Mouse (Mus musculus) granulocyte monocyte progenitor cell, adult 5-6 weeks (primary cell): ENCODE measurements around the gene 4930522L14Rik. TPM values are rescaled to one million over a fixed set of nuclear protein-coding genes. Genes with fewer than 3 reads are reported as not detected.
"Not testable (repeated sequence)": the region's sequence is repeated elsewhere in the genome, so short reads cannot be mapped to it uniquely, and the experiment has no call there.

ENCODE experiments used
- ATAC-seq: replicated peaks from 2 replicates; pipeline ENCODE4 v1.8.0; 2016; ENCODE audit warnings: mild to moderate bottlenecking, moderate TSS enrichment, inconsistent platforms; ENCODE audit not compliant: poor library complexity, severe bottlenecking
- total RNA-seq, 2 experiments: library from RNA; stranded (forward) in 1 of 2; stranded (reverse) in 1 of 2; fragments of 200-712, 200-1000 nt in 1 of 2; fragments of >200 nt in 1 of 2; fragmentation: Nextera tagmentation in 1 of 2; gene quantifications; 2 replicates each; pipeline ENCODE4 v1.2.3; 2014 to 2017

4930522L14Rik gene
- total RNA-seq (2014; fragmentation: Nextera tagmentation) (2.1 and 22.0 TPM in 2 replicates), total RNA-seq (2017) (16.8 and 22.8 TPM in 2 replicates)

DNA sequence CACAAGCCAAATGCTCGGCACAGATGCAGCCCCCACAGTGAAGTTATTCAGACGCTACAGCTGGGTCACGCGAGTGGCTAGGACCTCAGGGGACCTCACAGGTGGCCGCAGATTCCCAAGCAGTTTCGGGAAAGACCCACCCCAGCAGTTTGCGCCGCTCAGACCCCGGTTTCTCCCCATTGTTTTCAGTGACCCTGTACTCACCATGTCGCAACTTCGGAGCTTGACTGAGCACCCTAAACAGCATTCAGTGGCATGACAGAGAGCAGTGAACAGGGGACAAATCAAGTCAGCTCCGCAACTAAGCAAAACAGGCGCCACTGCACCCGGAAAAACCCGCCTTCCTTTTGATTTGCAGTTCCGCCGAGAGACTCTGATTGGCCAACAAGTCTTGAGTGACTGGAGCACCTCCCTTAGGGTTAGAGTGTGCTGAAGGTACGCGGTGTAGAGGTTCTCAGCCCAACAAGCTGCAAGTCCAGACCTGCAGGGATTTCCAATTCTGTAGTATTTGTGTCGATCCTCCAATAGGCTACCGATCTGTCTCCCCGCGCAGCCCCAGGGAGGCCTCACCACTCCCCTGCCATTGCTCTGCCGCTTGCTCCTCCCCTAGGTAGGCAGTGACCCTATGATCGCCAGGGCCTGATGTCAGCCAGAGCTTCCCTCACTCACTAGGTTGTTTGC lies at the start of gene 4930522L14Rik:
4930522L14Rik (minus strand) TSS at position 496 of the 681 bp plus-strand sequence.
- peak; percentile 97 for ATAC-seq

DNA sequence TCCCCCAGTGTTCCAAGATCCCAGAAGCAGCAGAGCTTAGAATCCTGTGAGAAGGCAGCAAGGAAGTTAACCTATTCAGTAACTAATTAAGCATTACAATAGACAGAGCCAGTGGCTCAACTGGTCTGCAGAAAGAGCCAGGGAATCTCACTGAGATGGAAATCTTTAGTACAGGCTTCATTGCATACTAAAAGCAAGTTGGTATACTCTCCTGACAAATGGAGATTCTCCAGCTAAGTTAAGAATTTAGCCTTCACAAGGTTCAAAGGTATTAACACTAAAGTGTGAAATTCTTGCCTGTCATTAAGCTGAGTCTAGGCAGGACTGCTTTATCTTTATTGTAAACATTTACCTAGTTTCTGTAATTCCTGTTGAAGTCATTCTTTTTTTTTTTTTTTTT lies 49.8 kb upstream of the 4930522L14Rik start:
- ATAC-seq, result not testable (repeated sequence)

DNA sequence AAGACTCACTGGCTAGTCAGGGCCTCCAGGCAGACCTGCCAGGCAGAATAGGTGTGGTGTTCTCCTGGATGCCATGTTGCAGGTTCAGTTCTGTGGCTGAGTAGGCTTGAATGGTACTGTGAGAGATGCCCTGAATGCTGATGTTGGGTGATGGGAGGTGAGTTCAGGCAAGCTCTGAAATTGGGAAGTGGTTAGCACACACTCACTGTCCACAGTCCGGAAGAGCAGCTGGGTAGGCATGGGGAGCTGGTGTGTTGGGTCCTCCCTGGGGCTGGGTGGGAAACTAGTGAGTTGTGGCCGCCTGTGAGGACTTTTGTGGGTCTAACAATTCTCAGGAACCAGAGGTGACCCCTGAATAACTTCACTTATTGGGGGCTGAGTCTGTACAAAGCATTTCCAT lies 48.3 kb upstream of the 4930522L14Rik start:
- peak; percentile 60 for ATAC-seq

DNA sequence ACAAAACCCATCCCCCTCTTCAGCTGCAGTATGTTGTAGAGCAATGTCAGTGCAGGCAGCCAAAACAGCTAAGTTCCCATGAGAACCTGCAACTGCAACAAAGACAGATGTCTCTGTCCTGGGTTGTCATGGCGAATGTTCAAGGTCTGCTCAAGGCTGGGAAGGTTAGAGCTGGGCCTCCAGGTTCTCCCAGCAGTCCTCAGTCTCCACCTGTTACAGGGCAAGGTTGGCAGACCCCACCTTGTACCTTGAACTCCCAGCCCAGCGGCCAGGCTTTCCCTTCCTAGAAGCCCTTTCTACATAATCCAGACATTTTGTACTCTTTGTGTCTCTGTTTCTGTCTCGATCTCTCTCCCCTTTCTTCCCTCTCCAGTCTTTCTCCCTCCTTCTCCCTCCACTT lies 45.3 kb upstream of the 4930522L14Rik start:
- ATAC-seq, result not testable (repeated sequence)

DNA sequence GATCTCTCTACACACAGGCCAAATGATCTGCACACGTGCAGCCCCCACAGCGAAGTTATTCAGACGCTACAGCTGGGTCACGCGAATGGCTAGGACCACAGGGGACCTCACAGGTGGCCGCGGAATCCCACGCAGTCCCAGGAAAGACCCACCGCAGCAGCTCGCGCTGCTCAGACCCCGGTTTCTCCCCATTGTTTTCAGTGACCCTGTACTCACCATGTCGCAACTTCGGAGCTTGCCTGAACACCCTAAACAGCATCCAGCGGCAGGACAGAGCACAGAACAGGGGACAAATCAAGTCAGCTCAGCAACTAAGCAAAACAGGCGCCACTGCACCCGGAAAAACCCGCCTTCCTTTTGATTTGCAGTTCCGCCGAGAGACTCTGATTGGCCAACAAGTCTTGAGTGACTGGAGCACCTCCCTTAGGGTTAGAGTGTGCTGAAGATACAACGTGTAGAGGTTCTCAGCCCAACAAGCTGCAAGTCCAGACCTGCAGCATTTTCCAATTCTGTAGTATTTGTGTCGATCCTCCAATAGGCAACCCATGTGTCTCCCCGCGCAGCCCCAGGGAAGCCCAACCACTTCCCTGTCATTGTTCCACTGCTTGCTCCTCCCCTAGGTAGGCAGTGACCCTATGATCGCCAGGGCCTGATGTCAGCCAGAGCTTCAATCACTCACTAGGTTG lies 44.4 kb upstream of the 4930522L14Rik start:
- ATAC-seq, result peak; percentile 93

DNA sequence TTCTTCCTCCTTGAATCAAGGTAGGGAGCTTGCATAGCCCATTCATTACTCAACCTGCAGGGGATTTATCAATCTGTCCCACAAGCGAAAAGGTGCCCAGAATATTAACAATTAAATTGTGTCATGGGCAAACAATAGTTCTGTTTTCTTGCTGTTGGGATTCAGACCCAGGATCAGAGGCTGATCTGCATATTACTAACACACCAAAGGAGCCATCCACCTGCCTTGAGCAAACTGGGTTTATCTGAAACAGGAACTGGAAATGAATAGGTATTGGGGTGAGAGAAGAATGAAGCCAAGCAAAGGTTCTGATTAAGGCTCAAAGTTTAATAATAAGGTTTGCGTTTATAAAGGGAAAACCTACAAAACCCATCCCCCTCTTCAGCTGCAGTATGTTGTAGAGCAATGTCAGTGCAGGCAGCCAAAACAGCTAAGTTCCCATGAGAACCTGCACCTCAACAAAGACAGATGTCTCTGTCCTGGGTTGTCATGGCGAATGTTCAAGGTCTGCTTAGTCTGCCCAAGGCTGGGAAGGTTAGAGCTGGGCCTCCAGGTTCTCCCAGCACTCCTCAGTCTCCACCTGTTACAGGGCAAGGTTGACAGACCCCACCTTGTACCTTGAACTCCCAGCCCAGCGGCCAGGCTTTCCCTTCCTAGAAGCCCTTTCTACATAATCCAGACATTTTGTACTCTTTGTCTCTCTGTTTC lies 541 bp upstream of the 4930522L14Rik start:
- not testable (repeated sequence) for ATAC-seq

DNA sequence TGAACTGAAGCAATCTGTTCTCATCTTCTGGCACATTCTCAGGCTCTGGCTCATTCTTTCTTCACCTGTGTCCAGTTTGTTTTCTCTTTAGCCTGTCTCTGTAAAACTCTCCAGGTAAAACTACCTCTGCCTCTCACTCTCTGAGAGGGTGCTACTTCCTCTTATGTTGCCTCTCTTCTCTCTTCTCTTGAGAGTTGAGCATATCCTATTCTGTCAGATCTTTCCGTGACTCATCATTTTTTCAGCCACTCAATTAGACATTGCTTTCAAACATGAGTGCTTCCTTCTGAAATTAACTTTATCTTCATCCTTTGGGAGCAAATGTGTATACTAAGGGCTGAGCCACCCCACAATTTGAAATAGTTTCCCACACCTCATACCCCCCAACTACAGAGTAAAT lies 6.6 kb downstream of the 4930522L14Rik start:
- ATAC-seq, result not testable (repeated sequence)

DNA sequence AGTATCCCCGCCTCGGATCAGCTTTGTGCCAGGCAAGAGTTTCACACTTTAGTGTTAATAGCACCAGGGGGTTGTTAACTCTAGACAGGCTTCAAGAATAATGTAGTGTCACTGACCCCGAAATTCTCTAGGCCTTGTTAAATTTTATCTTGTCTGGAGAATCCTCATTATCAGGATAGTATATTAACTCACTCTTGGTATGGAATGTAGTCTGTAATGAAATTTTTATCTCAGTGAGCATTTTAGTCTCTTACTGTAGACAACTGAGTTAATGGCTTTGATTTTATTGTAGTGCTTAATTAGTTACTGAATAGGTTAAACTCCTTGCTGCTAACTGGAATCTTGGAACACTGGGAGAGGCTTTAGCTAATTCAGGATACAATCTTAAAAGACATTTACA lies 34.3 kb downstream of the 4930522L14Rik start:
- not testable (repeated sequence) for ATAC-seq

DNA sequence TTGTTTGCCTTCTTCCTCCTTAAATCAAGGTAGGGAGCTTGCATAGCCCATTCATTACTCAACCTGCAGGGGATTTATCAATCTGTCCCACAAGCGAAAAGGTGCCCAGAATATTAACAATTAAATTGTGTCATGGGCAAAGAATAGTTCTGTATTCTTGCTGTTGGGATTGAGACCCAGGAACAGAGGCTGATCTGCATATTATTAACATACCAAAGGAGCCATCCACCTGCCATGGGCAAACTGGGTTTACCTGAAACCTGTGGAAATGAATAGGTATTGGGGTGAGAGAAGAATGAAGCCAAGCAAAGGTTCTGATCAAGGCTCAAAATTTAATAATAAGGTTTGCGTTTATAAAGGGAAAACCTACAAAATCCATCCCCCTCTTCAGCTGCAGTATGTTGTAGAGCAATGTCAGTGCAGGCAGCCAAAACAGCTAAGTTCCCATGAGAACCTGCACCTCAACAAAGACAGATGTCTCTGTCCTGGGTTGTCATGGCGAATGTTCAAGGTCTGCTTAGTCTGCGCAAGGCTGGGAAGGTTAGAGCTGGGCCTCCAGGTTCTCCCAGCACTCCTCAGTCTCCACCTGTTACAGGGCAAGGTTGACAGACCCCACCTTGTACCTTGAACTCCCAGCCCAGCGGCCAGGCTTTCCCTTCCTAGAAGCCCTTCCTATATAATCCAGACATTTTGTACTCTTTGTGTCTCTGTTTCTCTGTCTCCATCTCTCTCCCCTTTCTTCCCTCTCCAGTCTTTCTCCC lies 60.3 kb downstream of the 4930522L14Rik start:
- ATAC-seq, result not testable (repeated sequence)

DNA sequence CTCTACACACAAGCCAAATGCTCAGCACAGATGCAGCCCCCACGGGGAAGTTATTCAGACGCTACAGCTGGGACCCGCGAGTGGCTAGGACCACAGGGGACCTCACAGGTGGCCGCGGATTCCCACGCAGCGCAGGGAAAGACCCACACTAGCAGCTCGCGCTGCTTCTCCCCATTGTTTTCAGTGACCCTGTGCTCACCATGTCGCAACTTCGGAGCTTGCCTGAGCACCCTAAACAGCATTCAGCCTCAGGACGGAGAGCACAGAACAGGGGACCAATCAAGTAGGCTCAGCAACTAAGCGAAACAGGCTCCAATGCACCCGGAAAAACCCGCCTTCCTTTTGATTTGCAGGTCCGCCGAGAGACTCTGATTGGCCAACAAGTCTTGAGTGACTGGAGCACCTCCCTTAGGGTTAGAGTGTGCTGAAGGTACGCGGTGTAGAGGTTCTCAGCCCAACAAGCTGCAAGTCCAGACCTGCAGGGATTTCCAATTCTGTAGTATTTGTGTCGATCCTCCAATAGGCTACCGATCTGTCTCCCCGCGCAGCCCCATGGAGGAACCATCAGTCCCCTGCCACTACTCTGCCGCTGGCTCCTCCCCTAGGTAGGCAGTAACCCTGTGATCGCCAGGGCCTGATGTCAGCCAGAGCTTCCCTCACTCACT lies 61.0 kb downstream of the 4930522L14Rik start, which contains the start of gene 5430403G16Rik:
5430403G16Rik (minus strand) TSS at position 505 of the 665 bp plus-strand sequence.
- ATAC-seq, result peak; percentile 98

Other genes starting within 250 kb of the 4930522L14Rik start
- 7.5 and 25.7 TPM in 2 replicates for gene Crlf2, start 192.9 kb downstream of the 4930522L14Rik start, total RNA-seq (2014; fragmentation: Nextera tagmentation)
- gene Crlf2, start 192.9 kb downstream of the 4930522L14Rik start, total RNA-seq (2017), result 18.1 and 23.7 TPM in 2 replicates
- gene 5430403G16Rik, start 60.8 kb downstream of the 4930522L14Rik start, total RNA-seq (2014; fragmentation: Nextera tagmentation), result 2.3 and 3.9 TPM in 2 replicates
- gene 5430403G16Rik, start 60.8 kb downstream of the 4930522L14Rik start, total RNA-seq (2017), result 1.1 and 1.3 TPM in 2 replicates
- gene Gm15446, start 171.5 kb upstream of the 4930522L14Rik start, total RNA-seq (2014; fragmentation: Nextera tagmentation), result 26.2 and 35.1 TPM in 2 replicates
- 73.0 and 188 TPM in 2 replicates for gene Gm15446, start 171.5 kb upstream of the 4930522L14Rik start, total RNA-seq (2017)
- gene Zfp932, start 244.6 kb upstream of the 4930522L14Rik start, total RNA-seq (2014; fragmentation: Nextera tagmentation), result 31.7 and 62.0 TPM in 2 replicates
- gene Zfp932, start 244.6 kb upstream of the 4930522L14Rik start, total RNA-seq (2017), result 63.1 and 110 TPM in 2 replicates